Mouse (Mus musculus) hindbrain, embryonic 11.5 days (tissue): ENCODE results near the gene E130116L18Rik. TPM values are rescaled to one million over a fixed set of nuclear protein-coding genes. Genes with fewer than 3 reads are reported as not detected.
"Not testable (repeated sequence)": the region's sequence is repeated elsewhere in the genome, so short reads cannot be mapped to it uniquely, and the experiment has no call there.

ENCODE experiments used
- ATAC-seq: fragments of 200-750 bp; cut with Nextera tagmentation; 2 replicates; pipeline ENCODE4 v1.8.0; 2017; ENCODE audit warnings: mild to moderate bottlenecking, moderate TSS enrichment, moderate library complexity; ENCODE audit not compliant: low FRiP score
- DNase-seq: peaks from one replicate; pipeline ENCODE4 v3.0.0-alpha.2; 2015; ENCODE audit warnings: low spot score
- H3K27ac ChIP-seq: fragments of 300-500 bp; sonication (generic); 2 replicates; pipeline ENCODE4 v1.5.1; 2014; ENCODE audit warnings: mild to moderate bottlenecking, low read depth, low read length
- H3K27me3 ChIP-seq: fragments of 300-500 bp; sonication (generic); 2 replicates; pipeline ENCODE4 v1.6.1; 2014; ENCODE audit warnings: mild to moderate bottlenecking, low read length, moderate library complexity, mixed read lengths; ENCODE audit not compliant: control insufficient read depth, insufficient read depth
- H3K36me3 ChIP-seq: fragments of 300-500 bp; sonication (generic); 2 replicates; pipeline ENCODE4 v1.6.1; 2014; ENCODE audit warnings: mild to moderate bottlenecking, low read length, moderate library complexity, mixed read lengths; ENCODE audit not compliant: control insufficient read depth, insufficient read depth
- H3K4me1 ChIP-seq: fragments of 300-500 bp; sonication (generic); replicated peaks from 2 replicates; pipeline ENCODE4 v1.6.1; 2014; ENCODE audit warnings: low read length, mixed read lengths; ENCODE audit not compliant: control insufficient read depth, insufficient read depth
- H3K4me2 ChIP-seq: fragments of 300-500 bp; sonication (generic); replicated peaks from 2 replicates; pipeline ENCODE4 v1.6.1; 2014; ENCODE audit warnings: mild to moderate bottlenecking, low read depth, low read length
- H3K4me3 ChIP-seq: fragments of 300-500 bp; sonication (generic); 2 replicates; pipeline ENCODE4 v1.5.1; 2014; ENCODE audit warnings: low read depth, low read length
- H3K9ac ChIP-seq: fragments of 300-500 bp; sonication (generic); 2 replicates; pipeline ENCODE4 v1.6.1; 2014; ENCODE audit warnings: low read depth, low read length
- H3K9me3 ChIP-seq: fragments of 300-500 bp; sonication (generic); 2 replicates; pipeline ENCODE4 v1.6.1; 2016; ENCODE audit warnings: low read length; ENCODE audit not compliant: control insufficient read depth
- WGBS: fragments of 180-500 bp; shearing (Covaris S2); extraction: QIAGEN DNeasy Blood & Tissue Kit; methylation state at CpG from one replicate; pipeline ENCODE4 v1.1.7; 2014; 5-methylcytosine and 5-hydroxymethylcytosine counted together
- polyA plus RNA-seq: library from polyadenylated mRNA; unstranded; fragments of >200 nt; fragmentation: Nextera tagmentation; extraction: Ambion mirVana; gene quantifications from 2 replicates; pipeline ENCODE4 v1.2.1, GENCODE M21; 2014

Gene E130116L18Rik
- polyA plus RNA-seq, 1 experiment from 2014 or later = not detected

- Histone ChIP-seq H3K9ac (no peak overlapping the region), H3K27ac (no peak overlapping the region), H3K36me3 (no peaks in the 10 kb centered on the region), H3K9me3 (no peaks in the 10 kb centered on the region), H3K4me1 (no peaks in the 10 kb centered on the region), H3K27me3 (no peaks in the 10 kb centered on the region), H3K4me3 (no peak overlapping the region), H3K4me2 (no peak overlapping the region)
- WGBS = 90% methylated on average over 2 of the region's 2 CpGs
- DNase-seq (no peak), ATAC-seq (no peak)
Observed at GRCm38 (mm10) chr5:25190521-25190920, 32.4 kb downstream of the E130116L18Rik start.

GRCm38 (mm10) chr5:25188802-25189201 lies 34.2 kb downstream of the E130116L18Rik start:
- Histone ChIP-seq H3K36me3 (no peaks in the 10 kb centered on the region), H3K4me3 (no peak overlapping the region), H3K9me3 (no peaks in the 10 kb centered on the region), H3K4me1 (no peaks in the 10 kb centered on the region), H3K27ac (no peak overlapping the region), H3K9ac (no peak overlapping the region), H3K27me3 (no peaks in the 10 kb centered on the region), H3K4me2 (no peak overlapping the region)
- ATAC-seq (no peak), DNase-seq (peak; percentile 6)
- 56% methylated on average over 1 of the region's 1 CpGs for WGBS

GRCm38 (mm10) chr5:25187727-25188126 lies 35.2 kb downstream of the E130116L18Rik start:
- DNase-seq (no peak), ATAC-seq (no peak)
- Histone ChIP-seq H3K4me3 (no peak overlapping the region), H3K27ac (no peak overlapping the region), H3K27me3 (no peaks in the 10 kb centered on the region), H3K4me1 (no peaks in the 10 kb centered on the region), H3K9me3 (no peaks in the 10 kb centered on the region), H3K9ac (no peak overlapping the region), H3K4me2 (no peak overlapping the region), H3K36me3 (no peaks in the 10 kb centered on the region)

GRCm38 (mm10) chr5:25184594-25184993 lies 38.4 kb downstream of the E130116L18Rik start:
- no peak for DNase-seq
- no peaks in the 10 kb centered on the region for H3K36me3 ChIP-seq

GRCm38 (mm10) chr5:25183595-25183994 lies 39.4 kb downstream of the E130116L18Rik start:
- Histone ChIP-seq H3K27ac (no peak overlapping the region), H3K27me3 (no peaks in the 10 kb centered on the region), H3K36me3 (no peaks in the 10 kb centered on the region), H3K4me3 (no peak overlapping the region), H3K9me3 (no peaks in the 10 kb centered on the region), H3K9ac (no peak overlapping the region), H3K4me2 (no peak overlapping the region), H3K4me1 (no peaks in the 10 kb centered on the region)
- DNase-seq (no peak), ATAC-seq (no peak)
- 80% methylated on average over 4 of the region's 4 CpGs for WGBS

More at GRCm38 (mm10) chr5:25184594-25184993, 38.4 kb downstream of the E130116L18Rik start:
- no peaks in the 10 kb centered on the region for H3K4me1 ChIP-seq
- H3K27me3 ChIP-seq = no peaks in the 10 kb centered on the region
- no peak overlapping the region for H3K4me3 ChIP-seq
- no peak overlapping the region for H3K4me2 ChIP-seq
- H3K9me3 ChIP-seq = no peaks in the 10 kb centered on the region
- ATAC-seq = no peak
- 69% methylated on average over 2 of the region's 2 CpGs for WGBS
- no peak overlapping the region for H3K27ac ChIP-seq
- H3K9ac ChIP-seq = no peak overlapping the region

GRCm38 (mm10) chr5:25181004-25181531 lies 41.9 kb downstream of the E130116L18Rik start, which contains the start of gene Galntl5:
Galntl5 (plus strand) TSS chr5:25181460.
- H3K4me2 ChIP-seq = no peak within 1 kb of the TSS
- no peak within 1 kb of the TSS for H3K9ac ChIP-seq
- no peak for DNase-seq

GRCm38 (mm10) chr5:25179936-25180488 lies 42.9 kb downstream of the E130116L18Rik start:
- Histone ChIP-seq H3K27ac (no peak overlapping the region), H3K9ac (no peak overlapping the region), H3K4me1 (no peaks in the 10 kb centered on the region), H3K27me3 (no peaks in the 10 kb centered on the region), H3K4me2 (no peak overlapping the region), H3K36me3 (no peaks in the 10 kb centered on the region), H3K4me3 (no peak overlapping the region), H3K9me3 (no peaks in the 10 kb centered on the region)
- ATAC-seq (no peak), DNase-seq (no peak)
- 95% methylated on average over 3 of the region's 3 CpGs for WGBS

More at GRCm38 (mm10) chr5:25181004-25181531, 41.9 kb downstream of the E130116L18Rik start, which contains the start of gene Galntl5:
- H3K4me3 ChIP-seq = no peak within 1 kb of the TSS
- 87% methylated on average over 1 of the region's 1 CpGs for WGBS
- ATAC-seq = no peak
- no peaks in the 10 kb centered on the region for H3K27me3 ChIP-seq
- H3K4me1 ChIP-seq = no peaks in the 10 kb centered on the region
- H3K27ac ChIP-seq = no peak within 1 kb of the TSS
- no peaks in the 10 kb centered on the region for H3K9me3 ChIP-seq
- H3K36me3 ChIP-seq = no peaks in the 10 kb centered on the region

- DNase-seq = no peak
- no peak overlapping the region for H3K4me3 ChIP-seq
- H3K36me3 ChIP-seq = no peaks in the 10 kb centered on the region
- WGBS = 94% methylated on average over 4 of the region's 4 CpGs
- H3K27me3 ChIP-seq = no peaks in the 10 kb centered on the region
- no peak overlapping the region for H3K9ac ChIP-seq
- no peaks in the 10 kb centered on the region for H3K4me1 ChIP-seq
- no peaks in the 10 kb centered on the region for H3K9me3 ChIP-seq
- H3K27ac ChIP-seq = no peak overlapping the region
- no peak overlapping the region for H3K4me2 ChIP-seq
- ATAC-seq = no peak
Observed at GRCm38 (mm10) chr5:25179284-25179683, 43.7 kb downstream of the E130116L18Rik start.

- H3K27ac ChIP-seq, ATAC-seq, DNase-seq, H3K9me3 ChIP-seq, H3K27me3 ChIP-seq, H3K4me1 ChIP-seq, H3K36me3 ChIP-seq, H3K4me3 ChIP-seq, H3K9ac ChIP-seq, H3K4me2 ChIP-seq: not testable (repeated sequence)
- 95% methylated on average over 4 of the region's 4 CpGs for WGBS
Observed at GRCm38 (mm10) chr5:25178543-25178942, 44.4 kb downstream of the E130116L18Rik start.
